ENCODE assay signal across 32 mouse cellular contexts in genomic region chr9:51437130-51437529, GRCm38 (mm10).
DNase-seq lines count a peak whose midpoint lies in the region; ATAC-seq and TF ChIP-seq lines count a peak whose summit lies in the region.
"Had no signal": no experiment of that assay in that cellular context is flagged by ENCODE, and none has a peak within 500 bp of the region (broad histone marks: within the 10 kb centered on the region; RNA-seq: fewer than 3 reads in every experiment).

No protein-coding gene starts in this region.

- DNase-seq in kidney, postnatal 25 days: no peak
- DNase-seq in kidney, postnatal 4 days: peak; percentile 9 to 22
- DNase-seq in kidney, postnatal 36 days: no peak
- DNase-seq in brain, embryonic 14.5 days (ENCODE audit: low read depth): peak; percentile 32
- DNase-seq in embryo, embryonic 11 days: peak; percentile 15
- DNase-seq: adrenal gland, postnatal 14 days; cerebellum, adult 11-12 months; cerebellum, adult 9-11 months; gastrocnemius, adult 2 months; gastrocnemius, postnatal 36 days; heart, adult 18-20 months; heart, postnatal 4 days; liver, embryonic 13.5 days; lung, adult 2 months; lung, postnatal 14 days; retina, postnatal 1 day; right cerebral cortex, postnatal 25 days; thymus, postnatal 36 days had no signal

- H3K36me3 ChIP-seq in kidney, embryonic 15.5 days: no peaks in the 10 kb centered on the region
- no peaks in the 10 kb centered on the region for H3K36me3 ChIP-seq in hindbrain, embryonic 12.5 days
- H3K36me3 ChIP-seq: embryonic facial prominence, embryonic 13.5 days; heart, embryonic 12.5 days; limb, embryonic 10.5 days; limb, embryonic 15.5 days; liver, embryonic 13.5 days; midbrain, embryonic 10.5 days; stomach, embryonic 15.5 days had no signal

- no peak overlapping the region for H3K9ac ChIP-seq in kidney, embryonic 15.5 days
- H3K9ac ChIP-seq in hindbrain, embryonic 12.5 days: no peak overlapping the region
- H3K9ac ChIP-seq: embryonic facial prominence, embryonic 13.5 days; heart, embryonic 12.5 days; hindbrain, embryonic 14.5 days; limb, embryonic 15.5 days; liver, embryonic 13.5 days; stomach, embryonic 15.5 days had no signal

- WGBS in kidney, embryonic 15.5 days: 24% methylated on average over 2 of the region's 2 CpGs
- 64% methylated on average over 2 of the region's 2 CpGs for WGBS in hindbrain, embryonic 12.5 days

- peaks cover 15% of the 10 kb centered on the region for H3K4me1 ChIP-seq in kidney, embryonic 15.5 days
- peaks cover 3% of the 10 kb centered on the region; the same call in 1 of the 2 replicates for H3K4me1 ChIP-seq in hindbrain, embryonic 12.5 days
- H3K4me1 ChIP-seq: embryonic facial prominence, embryonic 13.5 days; heart, embryonic 12.5 days; limb, embryonic 10.5 days; limb, embryonic 15.5 days; liver, embryonic 13.5 days; stomach, embryonic 15.5 days had no signal

- TF ChIP-seq POLR2A in brain, embryonic 14.5 days (IDR thresholded peaks at IDR 0.05; ENCODE audit: borderline replicate concordance, extremely low read depth, insufficient read depth, insufficient read length, poor library complexity, severe bottlenecking): no peak

- H3K4me2 ChIP-seq in kidney, embryonic 15.5 days: no peak overlapping the region
- no peak overlapping the region for H3K4me2 ChIP-seq in hindbrain, embryonic 12.5 days (replicated peaks)
- H3K4me2 ChIP-seq: embryonic facial prominence, embryonic 13.5 days; heart, embryonic 12.5 days; hindbrain, embryonic 14.5 days; limb, embryonic 15.5 days; liver, embryonic 13.5 days; stomach, embryonic 15.5 days had no signal

- H3K27ac ChIP-seq in kidney, embryonic 15.5 days: peak overlapping the region; percentile 48
- H3K27ac ChIP-seq in hindbrain, embryonic 12.5 days: no peak overlapping the region
- H3K27ac ChIP-seq: embryonic facial prominence, embryonic 13.5 days; gastrocnemius, adult 2 months; hindbrain, embryonic 14.5 days; limb, embryonic 10.5 days; limb, embryonic 15.5 days; liver, embryonic 13.5 days; midbrain, embryonic 10.5 days; stomach, embryonic 15.5 days had no signal

- ATAC-seq in kidney, embryonic 15.5 days (replicated peaks; ENCODE audit: low FRiP score): peak; percentile 87
- no peak for ATAC-seq in hindbrain, embryonic 12.5 days (ENCODE audit: low FRiP score)
- ATAC-seq: CD4-positive, CD25-positive, alpha-beta regulatory T cell, adult 4 months; forebrain, embryonic 16.5 days; intestine, postnatal 0 days had no signal

- no peak overlapping the region for H3K4me3 ChIP-seq in kidney, embryonic 15.5 days (replicated peaks)
- H3K4me3 ChIP-seq in hindbrain, embryonic 12.5 days: no peak overlapping the region
- H3K4me3 ChIP-seq: embryonic facial prominence, embryonic 13.5 days; erythroblast, embryonic 14.5 days; gastrocnemius, adult 2 months; heart, embryonic 12.5 days; limb, embryonic 10.5 days; limb, embryonic 15.5 days; liver, embryonic 13.5 days; midbrain, embryonic 10.5 days; myocyte; stomach, embryonic 15.5 days had no signal

- no peaks in the 10 kb centered on the region for H3K27me3 ChIP-seq in kidney, embryonic 15.5 days
- no peaks in the 10 kb centered on the region for H3K27me3 ChIP-seq in hindbrain, embryonic 12.5 days
- H3K27me3 ChIP-seq: embryonic facial prominence, embryonic 13.5 days; heart, embryonic 12.5 days; limb, embryonic 15.5 days; liver, embryonic 13.5 days; stomach, embryonic 15.5 days had no signal

- H3K9me3 ChIP-seq in kidney, embryonic 15.5 days (replicated peaks): no peaks in the 10 kb centered on the region
- H3K9me3 ChIP-seq in hindbrain, embryonic 12.5 days (replicated peaks): no peaks in the 10 kb centered on the region
- H3K9me3 ChIP-seq: embryonic facial prominence, embryonic 13.5 days; heart, embryonic 12.5 days; limb, embryonic 10.5 days; limb, embryonic 15.5 days; liver, embryonic 13.5 days; midbrain, embryonic 10.5 days; stomach, embryonic 15.5 days had no signal

- TF ChIP-seq CTCF in brain, embryonic 14.5 days (IDR thresholded peaks at IDR 0.05; ENCODE audit: borderline replicate concordance, extremely low read depth, insufficient read depth, insufficient read length): no peak

Comparison
In these comparisons a context has a peak if more than half of its experiments do, and no peak if none do; other contexts are left out.
1. DNase-seq: peak in kidney, postnatal 4 days (2 of 2), brain, embryonic 14.5 days (single experiment) and embryo, embryonic 11 days (single experiment); none in kidney, postnatal 25 days (0 of 2) and kidney, postnatal 36 days (0 of 2).